Mouse (Mus musculus) splenic B cell, adult 2 months (primary cell): ENCODE results near the gene Lrrtm3.

ENCODE experiments used
- DNase-seq: peaks from one replicate; pipeline ENCODE4 v3.0.0-alpha.2; 2011; ENCODE audit warnings: low read depth, low spot score
- H3K27me3 ChIP-seq: 2 replicates; pipeline ENCODE4 v1.6.1; 2012; ENCODE audit warnings: mild to moderate bottlenecking, low read length, moderate library complexity, mixed read lengths; ENCODE audit not compliant: control insufficient read depth, poor library complexity, insufficient read depth, severe bottlenecking
- H3K36me3 ChIP-seq: 2 replicates; pipeline ENCODE4 v1.6.1; 2012; ENCODE audit warnings: mild to moderate bottlenecking, low read length, moderate library complexity, mixed read lengths; ENCODE audit not compliant: control insufficient read depth, poor library complexity, insufficient read depth, severe bottlenecking

Lrrtm3 gene

GRCm38 (mm10) chr10:64082345-64082744 is 7.7 kb downstream of the Lrrtm3 start:
- Histone ChIP-seq H3K27me3 (no peaks in the 10 kb centered on the region), H3K36me3 (no peaks in the 10 kb centered on the region)
- DNase-seq: no peak

- no peak for DNase-seq
- H3K36me3 ChIP-seq: no peaks in the 10 kb centered on the region
- H3K27me3 ChIP-seq: no peaks in the 10 kb centered on the region
These were observed 13.5 kb downstream of the Lrrtm3 start for GRCm38 (mm10) chr10:64076410-64077052.

- DNase-seq: no peak
These were observed 14.1 kb downstream of the Lrrtm3 start for GRCm38 (mm10) chr10:64075944-64076343.

GRCm38 (mm10) chr10:64063704-64064103 is 26.4 kb downstream of the Lrrtm3 start:
- DNase-seq: no peak
- H3K27me3 ChIP-seq: no peaks in the 10 kb centered on the region
- H3K36me3 ChIP-seq: no peaks in the 10 kb centered on the region

More at GRCm38 (mm10) chr10:64075944-64076343, 14.1 kb downstream of the Lrrtm3 start:
- no peaks in the 10 kb centered on the region for H3K27me3 ChIP-seq
- H3K36me3 ChIP-seq: no peaks in the 10 kb centered on the region

GRCm38 (mm10) chr10:64049946-64050345 is 40.1 kb downstream of the Lrrtm3 start:
- no peak for DNase-seq
- no peaks in the 10 kb centered on the region for H3K27me3 ChIP-seq
- H3K36me3 ChIP-seq: no peaks in the 10 kb centered on the region

GRCm38 (mm10) chr10:64049151-64049550 is 40.9 kb downstream of the Lrrtm3 start:
- Histone ChIP-seq H3K36me3 (no peaks in the 10 kb centered on the region), H3K27me3 (no peaks in the 10 kb centered on the region)
- DNase-seq: no peak

GRCm38 (mm10) chr10:64041892-64042291 is 48.2 kb downstream of the Lrrtm3 start:
- Histone ChIP-seq H3K27me3 (no peaks in the 10 kb centered on the region), H3K36me3 (no peaks in the 10 kb centered on the region)
- no peak for DNase-seq

- DNase-seq: no peak
- Histone ChIP-seq H3K36me3 (no peaks in the 10 kb centered on the region), H3K27me3 (no peaks in the 10 kb centered on the region)
These were observed 48.9 kb downstream of the Lrrtm3 start for GRCm38 (mm10) chr10:64041218-64041617.

GRCm38 (mm10) chr10:64039760-64040535 is 50.1 kb downstream of the Lrrtm3 start:
- DNase-seq: no peak
- H3K27me3 ChIP-seq: no peaks in the 10 kb centered on the region
- H3K36me3 ChIP-seq: no peaks in the 10 kb centered on the region

GRCm38 (mm10) chr10:64030901-64031300 is 59.2 kb downstream of the Lrrtm3 start:
- no peak for DNase-seq
- no peaks in the 10 kb centered on the region for H3K27me3 ChIP-seq
- no peaks in the 10 kb centered on the region for H3K36me3 ChIP-seq

GRCm38 (mm10) chr10:64023340-64023739 is 66.7 kb downstream of the Lrrtm3 start:
- no peaks in the 10 kb centered on the region for H3K27me3 ChIP-seq
- H3K36me3 ChIP-seq: no peaks in the 10 kb centered on the region
- DNase-seq: no peak

- no peak for DNase-seq
These were observed 69.7 kb downstream of the Lrrtm3 start for GRCm38 (mm10) chr10:64020347-64020746.

GRCm38 (mm10) chr10:64001996-64002395 is 88.1 kb downstream of the Lrrtm3 start:
- no peaks in the 10 kb centered on the region for H3K36me3 ChIP-seq
- no peaks in the 10 kb centered on the region for H3K27me3 ChIP-seq
- DNase-seq: no peak

More at GRCm38 (mm10) chr10:64020347-64020746, 69.7 kb downstream of the Lrrtm3 start:
- H3K27me3 ChIP-seq: no peaks in the 10 kb centered on the region
- H3K36me3 ChIP-seq: no peaks in the 10 kb centered on the region

GRCm38 (mm10) chr10:64001531-64001930 is 88.5 kb downstream of the Lrrtm3 start:
- no peaks in the 10 kb centered on the region for H3K27me3 ChIP-seq
- H3K36me3 ChIP-seq: no peaks in the 10 kb centered on the region
- DNase-seq: no peak

- Histone ChIP-seq H3K27me3 (no peaks in the 10 kb centered on the region), H3K36me3 (no peaks in the 10 kb centered on the region)
- no peak for DNase-seq
These were observed 95.8 kb downstream of the Lrrtm3 start for GRCm38 (mm10) chr10:63994251-63994650.
